Mouse (Mus musculus): Measurements from ENCODE around the gene Pex5l. TPM values are rescaled to one million over a fixed set of nuclear protein-coding genes. Genes with fewer than 3 reads are reported as not detected.

Gene Pex5l
- polyA plus RNA-seq, 1 experiment from 2014 or later: not detected

DNA sequence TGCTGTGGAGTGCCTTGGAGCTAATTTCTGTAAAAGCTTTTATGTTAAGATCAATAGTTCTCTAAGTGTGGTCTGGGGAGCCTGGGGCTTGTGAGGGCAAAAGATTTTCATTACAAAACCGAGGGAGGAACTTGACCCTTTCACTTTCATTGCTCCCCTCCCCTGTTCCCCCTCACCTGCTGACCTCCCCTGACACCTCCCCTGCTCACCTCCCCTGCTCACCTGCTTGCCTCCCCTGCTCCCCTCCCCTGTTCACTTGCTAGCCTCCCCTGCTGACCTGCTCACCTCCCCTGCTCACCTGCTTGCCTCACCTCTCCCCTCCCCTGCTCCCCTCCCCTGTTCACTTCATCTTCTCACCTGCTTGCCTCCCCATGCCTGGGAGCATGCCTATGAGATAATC, 191.7 kb downstream of the Pex5l start:
- H3K4me3 ChIP-seq (ENCODE audit: low read depth, low read length): no peak overlapping the region
- no peak overlapping the region for H3K27ac ChIP-seq (ENCODE audit: low read depth)
- TF ChIP-seq CTCF (IDR thresholded peaks at IDR 0.05; ENCODE audit: low read depth) (no peak), EP300 (IDR thresholded peaks at IDR 0.05; ENCODE audit: low read depth) (no peak)
- no peaks in the 10 kb centered on the region for H3K27me3 ChIP-seq (ENCODE audit: insufficient read depth, low read length)
- no peak overlapping the region for H3K4me2 ChIP-seq (ENCODE audit: low read depth, low read length)
- 13% methylated on average over 1 of the region's 1 CpGs for WGBS (ENCODE audit: insufficient replicate concordance)
- DNase-seq (no peak), ATAC-seq (no peak)
- H3K36me3 ChIP-seq (replicated peaks; ENCODE audit: insufficient read depth, low read length): no peaks in the 10 kb centered on the region
- no peak overlapping the region for H3K9ac ChIP-seq (replicated peaks)
- H3K9me3 ChIP-seq (ENCODE audit: low read length): no peaks in the 10 kb centered on the region
- no peaks in the 10 kb centered on the region for H3K4me1 ChIP-seq (ENCODE audit: insufficient read depth)

DNA sequence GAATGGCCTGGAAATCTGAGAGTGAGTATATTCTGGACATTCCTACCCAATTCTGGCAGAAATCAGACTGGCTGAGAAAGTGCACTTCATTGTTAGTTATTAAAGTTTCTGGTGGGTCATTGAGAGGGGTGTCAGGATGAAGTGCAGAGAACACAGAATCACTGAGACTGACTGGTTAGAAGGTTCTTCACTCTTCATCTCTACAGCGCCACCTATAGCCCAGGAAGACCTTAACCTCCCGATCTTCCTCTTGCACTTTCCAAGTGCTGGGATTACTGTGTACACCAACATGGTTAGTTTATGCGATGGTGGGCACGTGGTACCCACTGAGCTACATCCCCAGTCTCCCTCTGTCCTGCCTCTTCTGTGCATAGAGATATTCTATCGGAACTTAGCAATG, 195.6 kb downstream of the Pex5l start:
- H3K4me1 ChIP-seq (ENCODE audit: insufficient read depth): no peaks in the 10 kb centered on the region
- DNase-seq (no peak), ATAC-seq (no peak)
- no peak overlapping the region for H3K4me2 ChIP-seq (ENCODE audit: low read depth, low read length)
- H3K27me3 ChIP-seq (ENCODE audit: insufficient read depth, low read length): no peaks in the 10 kb centered on the region
- no peak overlapping the region for H3K27ac ChIP-seq (ENCODE audit: low read depth)
- H3K4me3 ChIP-seq (ENCODE audit: low read depth, low read length): no peak overlapping the region
- no peak overlapping the region for H3K9ac ChIP-seq (replicated peaks)
- TF ChIP-seq EP300 (IDR thresholded peaks at IDR 0.05; ENCODE audit: low read depth) (no peak), CTCF (IDR thresholded peaks at IDR 0.05; ENCODE audit: low read depth) (peak; percentile 14; the same call in 1 of the 2 replicates)
- no peaks in the 10 kb centered on the region for H3K9me3 ChIP-seq (ENCODE audit: low read length)
- WGBS (ENCODE audit: insufficient replicate concordance): 78% methylated on average over 5 of the region's 5 CpGs
- no peaks in the 10 kb centered on the region for H3K36me3 ChIP-seq (replicated peaks; ENCODE audit: insufficient read depth, low read length)

DNA sequence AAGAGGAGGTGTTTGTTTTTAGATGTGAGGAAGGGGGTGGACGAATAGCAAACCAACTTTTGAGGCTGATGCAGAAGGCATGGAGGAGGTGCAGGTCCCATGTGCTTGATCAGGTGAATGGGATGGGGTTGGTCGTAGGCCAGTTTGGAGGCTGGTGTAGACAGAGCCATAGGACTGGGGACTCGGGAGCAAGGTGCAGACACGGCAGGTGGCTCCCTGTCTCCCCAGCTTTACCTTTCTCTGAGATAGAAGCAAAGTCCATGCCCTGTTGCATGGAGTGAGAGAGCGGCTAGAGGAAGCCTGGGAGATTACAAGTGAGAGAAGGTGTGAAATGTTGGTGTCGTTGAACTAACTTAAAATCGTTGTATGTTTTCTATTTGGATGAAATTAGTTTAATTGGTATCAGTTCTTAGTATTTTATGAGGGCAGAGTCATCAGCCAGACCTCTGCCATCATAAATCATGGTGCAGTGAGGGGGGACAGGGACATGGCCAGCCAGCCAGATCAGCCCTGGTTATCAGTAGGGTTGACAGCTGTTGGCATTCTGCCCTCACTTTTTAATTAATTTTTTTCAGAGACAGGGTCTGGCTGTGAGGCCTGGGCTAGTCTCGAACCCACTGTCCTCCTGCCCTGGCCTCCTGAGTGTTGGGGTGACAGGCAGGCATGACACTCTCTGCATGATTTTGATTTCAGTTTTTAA, 203.1 kb downstream of the Pex5l start:
- ATAC-seq: peak; percentile 74
- Histone ChIP-seq H3K36me3 (replicated peaks; ENCODE audit: insufficient read depth, low read length) (no peaks in the 10 kb centered on the region), H3K9me3 (ENCODE audit: low read length) (no peaks in the 10 kb centered on the region), H3K4me1 (ENCODE audit: insufficient read depth) (no peaks in the 10 kb centered on the region), H3K4me2 (ENCODE audit: low read depth, low read length) (no peak overlapping the region), H3K9ac (replicated peaks) (no peak overlapping the region), H3K4me3 (ENCODE audit: low read depth, low read length) (no peak overlapping the region), H3K27me3 (ENCODE audit: insufficient read depth, low read length) (no peaks in the 10 kb centered on the region), H3K27ac (ENCODE audit: low read depth) (no peak overlapping the region)
- DNase-seq: no peak
- 50% methylated on average over 8 of the region's 8 CpGs for WGBS (ENCODE audit: insufficient replicate concordance)
- TF ChIP-seq CTCF (IDR thresholded peaks at IDR 0.05; ENCODE audit: low read depth) (no peak), EP300 (IDR thresholded peaks at IDR 0.05; ENCODE audit: low read depth) (no peak)

DNA sequence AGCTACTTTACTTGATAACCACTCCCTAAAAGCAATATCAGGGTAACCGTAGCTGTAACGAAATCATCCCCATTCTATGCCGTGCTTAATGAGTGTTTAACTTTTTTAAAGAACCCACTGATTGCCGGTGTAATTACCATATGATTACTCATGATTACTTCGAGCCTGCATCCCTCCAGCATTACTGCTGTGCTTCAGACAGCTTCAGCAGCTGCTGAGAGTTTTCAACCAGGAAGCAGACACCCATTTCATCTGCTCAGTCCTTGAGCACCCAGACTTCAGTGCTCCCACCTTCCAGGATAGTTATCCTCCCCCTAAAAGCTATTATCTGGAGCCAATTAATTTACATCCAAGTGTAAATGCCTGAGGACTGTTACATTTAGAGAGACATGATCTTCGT, 218.9 kb downstream of the Pex5l start:
- H3K36me3 ChIP-seq (replicated peaks; ENCODE audit: insufficient read depth, low read length): no peaks in the 10 kb centered on the region
- H3K4me3 ChIP-seq (ENCODE audit: low read depth, low read length): no peak overlapping the region
- H3K27ac ChIP-seq (ENCODE audit: low read depth): no peak overlapping the region
- 74% methylated on average over 6 of the region's 6 CpGs for WGBS (ENCODE audit: insufficient replicate concordance)
- H3K9me3 ChIP-seq (ENCODE audit: low read length): no peaks in the 10 kb centered on the region; the same call in 1 of the 2 replicates
- ATAC-seq: no peak
- H3K4me1 ChIP-seq (ENCODE audit: insufficient read depth): no peaks in the 10 kb centered on the region
- DNase-seq: no peak
- no peaks in the 10 kb centered on the region for H3K27me3 ChIP-seq (ENCODE audit: insufficient read depth, low read length)
- no peak overlapping the region for H3K9ac ChIP-seq (replicated peaks)
- TF ChIP-seq EP300 (IDR thresholded peaks at IDR 0.05; ENCODE audit: low read depth) (no peak), CTCF (IDR thresholded peaks at IDR 0.05; ENCODE audit: low read depth) (no peak)
- no peak overlapping the region for H3K4me2 ChIP-seq (ENCODE audit: low read depth, low read length)

DNA sequence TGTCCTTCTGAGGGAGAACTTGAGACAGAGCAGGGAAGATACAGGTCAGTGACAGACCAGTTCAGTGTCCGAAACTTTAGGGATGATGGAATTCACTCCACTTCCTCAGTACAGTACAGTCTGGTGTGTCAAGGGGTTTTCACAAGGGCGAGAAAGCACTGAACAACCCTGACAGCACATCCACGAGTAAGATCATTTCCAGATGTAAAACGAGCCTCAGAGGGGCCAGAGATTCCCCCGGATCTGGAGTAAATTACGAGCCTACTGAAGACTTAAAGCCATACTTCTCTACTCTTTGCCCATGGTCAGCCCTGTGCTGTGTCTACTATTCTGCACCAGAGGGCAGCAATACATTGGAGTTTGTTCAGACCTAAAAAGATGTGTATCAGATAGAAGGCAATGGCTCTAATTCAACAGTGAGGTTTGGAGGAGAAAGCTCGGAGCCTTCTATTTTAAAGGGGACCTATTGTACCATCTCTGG, 232.9 kb downstream of the Pex5l start:
- H3K9me3 ChIP-seq (ENCODE audit: low read length): no peaks in the 10 kb centered on the region
- H3K4me2 ChIP-seq (ENCODE audit: low read depth, low read length): no peak overlapping the region
- H3K27ac ChIP-seq (ENCODE audit: low read depth): no peak overlapping the region
- H3K9ac ChIP-seq (replicated peaks): no peak overlapping the region
- H3K27me3 ChIP-seq (ENCODE audit: insufficient read depth, low read length): no peaks in the 10 kb centered on the region
- no peak for TF ChIP-seq EP300 (IDR thresholded peaks at IDR 0.05; ENCODE audit: low read depth)
- peak; percentile 38; the same call in 1 of the 2 replicates for TF ChIP-seq CTCF (IDR thresholded peaks at IDR 0.05; ENCODE audit: low read depth)
- 70% methylated on average over 7 of the region's 7 CpGs for WGBS (ENCODE audit: insufficient replicate concordance)
- DNase-seq (no peak), ATAC-seq (no peak)
- H3K4me1 ChIP-seq (ENCODE audit: insufficient read depth): no peaks in the 10 kb centered on the region
- H3K36me3 ChIP-seq (replicated peaks; ENCODE audit: insufficient read depth, low read length): no peaks in the 10 kb centered on the region
- no peak overlapping the region for H3K4me3 ChIP-seq (ENCODE audit: low read depth, low read length)

DNA sequence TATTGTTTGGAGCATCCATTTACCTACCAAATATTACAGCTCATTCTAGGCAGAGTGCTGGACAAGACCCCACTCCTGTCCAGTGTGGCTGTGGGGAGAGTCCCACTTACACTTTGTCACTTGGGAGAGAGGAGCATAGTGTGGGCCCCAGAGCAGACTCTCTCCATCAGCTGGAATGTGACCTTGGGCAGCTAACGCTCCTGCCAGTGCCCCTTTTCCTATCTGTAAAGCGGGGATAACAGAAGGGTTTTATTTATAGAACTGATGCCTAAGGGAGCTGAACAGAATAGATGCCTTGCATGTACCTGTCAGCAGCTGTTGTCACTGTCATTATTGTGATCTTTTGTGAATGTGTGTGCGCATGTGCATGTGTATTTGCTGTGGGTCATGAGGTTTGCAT, 234.6 kb downstream of the Pex5l start:
- H3K4me2 ChIP-seq (ENCODE audit: low read depth, low read length): no peak overlapping the region
- WGBS (ENCODE audit: insufficient replicate concordance): 76% methylated on average over 3 of the region's 3 CpGs
- H3K4me1 ChIP-seq (ENCODE audit: insufficient read depth): no peaks in the 10 kb centered on the region
- TF ChIP-seq CTCF (IDR thresholded peaks at IDR 0.05; ENCODE audit: low read depth) (no peak), EP300 (IDR thresholded peaks at IDR 0.05; ENCODE audit: low read depth) (no peak)
- DNase-seq (no peak), ATAC-seq (no peak)
- H3K9ac ChIP-seq (replicated peaks): no peak overlapping the region
- no peaks in the 10 kb centered on the region for H3K27me3 ChIP-seq (ENCODE audit: insufficient read depth, low read length)
- no peaks in the 10 kb centered on the region for H3K9me3 ChIP-seq (ENCODE audit: low read length)
- no peaks in the 10 kb centered on the region for H3K36me3 ChIP-seq (replicated peaks; ENCODE audit: insufficient read depth, low read length)
- no peak overlapping the region for H3K27ac ChIP-seq (ENCODE audit: low read depth)
- no peak overlapping the region for H3K4me3 ChIP-seq (ENCODE audit: low read depth, low read length)

All from liver, postnatal 0 days (tissue).